Mouse (Mus musculus): ENCODE data around the gene Nudt4.

- no peak for TF ChIP-seq POLR2A (IDR thresholded peaks at IDR 0.05; ENCODE audit: control insufficient read depth in 1 of 2, insufficient read depth in 1 of 2, low read depth in 1 of 2, low read length in 2 of 2, poor library complexity in 1 of 2)
- no peak for TF ChIP-seq MYB (IDR thresholded peaks at IDR 0.05; ENCODE audit: low read depth, low read length)
- no peak for TF ChIP-seq ZC3H11A (IDR thresholded peaks at IDR 0.05; ENCODE audit: low read depth, low read length)
- TF ChIP-seq CHD2 (IDR thresholded peaks at IDR 0.05; ENCODE audit: low read length), result no peak
Observed at GRCm38 (mm10) chr10:95509263-95509662, 54.7 kb downstream of the Nudt4 start.

Measured in MEL (cell line).